Mouse (Mus musculus) hindbrain, embryonic 14.5 days (tissue): Measurements from ENCODE around the gene Casq1. TPM values are rescaled to one million over a fixed set of nuclear protein-coding genes. Genes with fewer than 3 reads are reported as not detected.

Experiments used
- ATAC-seq: fragments of 200-750 bp; cut with Nextera tagmentation; 2 replicates; pipeline ENCODE4 v1.8.0; 2017; ENCODE audit warnings: moderate number of reproducible peaks, mild to moderate bottlenecking, moderate TSS enrichment, moderate library complexity; ENCODE audit not compliant: low FRiP score
- DNase-seq: peaks from one replicate; pipeline ENCODE4 v3.0.0-alpha.2; 2015; ENCODE audit warnings: low spot score
- H3K27ac ChIP-seq: fragments of 300-500 bp; sonication (generic); 2 replicates; pipeline ENCODE4 v1.5.1; 2014; ENCODE audit warnings: mild to moderate bottlenecking, moderate library complexity
- H3K27me3 ChIP-seq: fragments of 300-500 bp; sonication (generic); 2 replicates; pipeline ENCODE4 v1.6.1; 2014; ENCODE audit warnings: mild to moderate bottlenecking, low read length, mixed read lengths; ENCODE audit not compliant: control insufficient read depth, insufficient read depth
- H3K36me3 ChIP-seq: fragments of 300-500 bp; sonication (generic); replicated peaks from 2 replicates; pipeline ENCODE4 v1.6.1; 2014; ENCODE audit not compliant: control insufficient read depth, insufficient read depth
- H3K4me1 ChIP-seq: fragments of 300-500 bp; sonication (generic); replicated peaks from 2 replicates; pipeline ENCODE4 v1.6.1; 2014; ENCODE audit warnings: antibody characterized with exemption, low read length, mixed read lengths; ENCODE audit not compliant: control insufficient read depth, insufficient read depth
- H3K4me2 ChIP-seq: fragments of 300-500 bp; sonication (generic); replicated peaks from 2 replicates; pipeline ENCODE4 v1.6.1; 2014; ENCODE audit warnings: mild to moderate bottlenecking, moderate library complexity
- H3K4me3 ChIP-seq: fragments of 300-500 bp; sonication (generic); replicated peaks from 2 replicates; pipeline ENCODE4 v1.5.1; 2014; ENCODE audit warnings: mild to moderate bottlenecking, low read length
- H3K9ac ChIP-seq: fragments of 300-500 bp; sonication (generic); 2 replicates; pipeline ENCODE4 v1.6.1; 2014
- H3K9me3 ChIP-seq: fragments of 300-500 bp; sonication (generic); 2 replicates; pipeline ENCODE4 v1.6.1; 2016; ENCODE audit warnings: low read length; ENCODE audit not compliant: control insufficient read depth
- WGBS: fragments of 180-500 bp; shearing (Covaris S2); extraction: QIAGEN DNeasy Blood & Tissue Kit; methylation state at CpG from one replicate; pipeline ENCODE4 v1.1.7; 2014; 5-methylcytosine and 5-hydroxymethylcytosine counted together
- polyA plus RNA-seq: library from polyadenylated mRNA; unstranded; fragments of >200 nt; fragmentation: Nextera tagmentation; extraction: Ambion mirVana; gene quantifications from 2 replicates; pipeline ENCODE4 v1.2.1, GENCODE M21; 2014

The Casq1 gene
- polyA plus RNA-seq, 1 experiment from 2014 or later = 1.4 TPM

- no peak overlapping the region for H3K9ac ChIP-seq
- H3K27me3 ChIP-seq = no peaks in the 10 kb centered on the region
- no peaks in the 10 kb centered on the region for H3K9me3 ChIP-seq
- WGBS = 67% methylated on average over 5 of the region's 5 CpGs
- no peak overlapping the region for H3K4me2 ChIP-seq
- H3K4me1 ChIP-seq = no peaks in the 10 kb centered on the region
- H3K36me3 ChIP-seq = peaks cover 94% of the 10 kb centered on the region
- ATAC-seq (peak; percentile 27; the same call in 1 of the 2 replicates), DNase-seq (no peak)
- no peak overlapping the region for H3K27ac ChIP-seq
- no peak overlapping the region for H3K4me3 ChIP-seq
These were observed 46.5 kb downstream of the Casq1 start for GRCm38 (mm10) chr1:172173181-172173580.

DNA sequence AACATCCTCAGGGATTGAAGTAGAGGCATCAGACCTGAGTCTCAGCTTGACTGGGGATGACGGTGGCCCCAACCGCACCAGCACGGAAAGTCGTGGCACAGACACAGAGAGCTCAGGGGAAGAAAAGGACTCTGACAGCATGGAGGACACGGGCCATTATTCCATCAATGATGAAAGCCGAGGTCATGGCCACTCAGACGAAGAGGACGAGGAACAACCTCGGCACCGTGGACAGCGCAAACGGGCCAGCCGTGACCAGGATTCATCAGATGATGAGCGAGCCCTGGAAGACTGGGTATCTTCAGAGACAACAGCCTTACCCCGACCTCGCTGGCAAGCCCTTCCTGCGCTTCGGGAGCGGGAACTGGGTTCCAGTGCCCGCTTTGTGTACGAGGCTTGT is 47.3 kb downstream of the Casq1 start:
- H3K4me3 ChIP-seq = no peak overlapping the region
- no peaks in the 10 kb centered on the region for H3K27me3 ChIP-seq
- H3K4me1 ChIP-seq = no peaks in the 10 kb centered on the region
- no peak overlapping the region for H3K9ac ChIP-seq
- no peak overlapping the region for H3K27ac ChIP-seq
- H3K9me3 ChIP-seq = no peaks in the 10 kb centered on the region
- DNase-seq (no peak), ATAC-seq (no peak)
- WGBS = 88% methylated on average over 21 of the region's 21 CpGs
- peaks cover 94% of the 10 kb centered on the region for H3K36me3 ChIP-seq
- H3K4me2 ChIP-seq = no peak overlapping the region

- DNase-seq = no peak
- Histone ChIP-seq H3K9ac (no peak overlapping the region), H3K4me1 (no peaks in the 10 kb centered on the region), H3K27ac (no peak overlapping the region), H3K27me3 (no peaks in the 10 kb centered on the region), H3K9me3 (no peaks in the 10 kb centered on the region), H3K36me3 (peaks cover 94% of the 10 kb centered on the region), H3K4me2 (no peak overlapping the region), H3K4me3 (no peak overlapping the region)
- 96% methylated on average over 5 of the region's 5 CpGs for WGBS
- no peak for ATAC-seq
These were observed 49.9 kb downstream of the Casq1 start for GRCm38 (mm10) chr1:172169809-172170208.

DNA sequence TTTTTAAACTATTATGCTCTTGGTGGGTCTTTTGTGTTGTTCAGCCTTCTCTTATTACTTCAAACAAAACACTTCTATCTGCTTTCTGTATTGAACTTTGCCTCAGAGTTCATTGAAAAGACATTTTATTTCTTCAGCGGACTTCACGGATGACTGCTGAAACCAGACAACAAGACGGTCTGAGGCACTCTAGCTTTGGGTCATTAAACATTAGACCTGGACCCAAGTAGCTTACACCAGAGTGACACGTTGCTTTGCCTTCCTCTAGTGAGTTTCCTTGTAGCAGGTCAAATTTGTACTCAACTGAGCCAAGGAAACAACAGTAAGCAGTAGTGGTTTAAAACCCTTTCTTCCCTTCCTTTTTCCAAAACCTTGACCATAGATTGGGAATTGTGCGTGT is 51.8 kb downstream of the Casq1 start:
- Histone ChIP-seq H3K4me3 (no peak overlapping the region), H3K36me3 (peaks cover 75% of the 10 kb centered on the region), H3K9me3 (no peaks in the 10 kb centered on the region), H3K4me2 (no peak overlapping the region), H3K27me3 (no peaks in the 10 kb centered on the region), H3K27ac (no peak overlapping the region), H3K4me1 (no peaks in the 10 kb centered on the region), H3K9ac (no peak overlapping the region)
- DNase-seq (no peak), ATAC-seq (no peak)
- 76% methylated on average over 5 of the region's 5 CpGs for WGBS

DNA sequence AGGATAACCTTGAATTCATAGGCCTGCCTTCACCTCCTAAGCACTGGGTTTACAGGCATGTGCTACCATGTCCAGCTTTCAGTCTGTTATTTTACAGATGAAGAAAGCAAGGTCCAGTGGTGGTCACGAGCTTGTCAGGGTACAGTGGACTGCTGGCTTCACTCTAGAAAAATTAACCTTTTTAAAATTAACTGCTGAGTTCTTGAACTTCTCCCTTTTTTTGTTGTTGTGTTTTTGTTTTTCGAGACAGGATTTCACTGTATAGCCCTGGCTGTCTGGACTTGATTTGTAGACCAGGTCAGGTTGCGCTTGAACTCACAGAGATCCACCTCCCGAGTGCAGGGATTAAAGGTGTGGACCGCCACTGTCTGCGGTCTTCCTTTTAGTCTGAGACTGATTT is 56.7 kb downstream of the Casq1 start:
- WGBS = 89% methylated on average over 6 of the region's 6 CpGs
- Histone ChIP-seq H3K4me2 (no peak overlapping the region), H3K27ac (no peak overlapping the region), H3K4me1 (no peaks in the 10 kb centered on the region), H3K36me3 (peaks cover 34% of the 10 kb centered on the region), H3K27me3 (no peaks in the 10 kb centered on the region), H3K4me3 (no peak overlapping the region), H3K9me3 (no peaks in the 10 kb centered on the region), H3K9ac (no peak overlapping the region)
- ATAC-seq (no peak), DNase-seq (no peak)

- no peak overlapping the region for H3K9ac ChIP-seq
- peaks cover 24% of the 10 kb centered on the region for H3K36me3 ChIP-seq
- no peak overlapping the region for H3K4me3 ChIP-seq
- 92% methylated on average over 1 of the region's 1 CpGs for WGBS
- ATAC-seq (no peak), DNase-seq (peak; percentile 39)
- no peak overlapping the region for H3K4me2 ChIP-seq
- H3K27me3 ChIP-seq = no peaks in the 10 kb centered on the region
- H3K27ac ChIP-seq = no peak overlapping the region
- no peaks in the 10 kb centered on the region for H3K9me3 ChIP-seq
- no peaks in the 10 kb centered on the region for H3K4me1 ChIP-seq
These were observed 57.7 kb downstream of the Casq1 start for GRCm38 (mm10) chr1:172162009-172162408.

- Histone ChIP-seq H3K36me3 (peaks cover 23% of the 10 kb centered on the region), H3K4me3 (no peak overlapping the region), H3K4me2 (no peak overlapping the region), H3K27ac (no peak overlapping the region), H3K9ac (no peak overlapping the region), H3K9me3 (no peaks in the 10 kb centered on the region), H3K27me3 (no peaks in the 10 kb centered on the region), H3K4me1 (no peaks in the 10 kb centered on the region)
- ATAC-seq (no peak), DNase-seq (no peak)
These were observed 59.2 kb downstream of the Casq1 start for GRCm38 (mm10) chr1:172160508-172160907.

DNA sequence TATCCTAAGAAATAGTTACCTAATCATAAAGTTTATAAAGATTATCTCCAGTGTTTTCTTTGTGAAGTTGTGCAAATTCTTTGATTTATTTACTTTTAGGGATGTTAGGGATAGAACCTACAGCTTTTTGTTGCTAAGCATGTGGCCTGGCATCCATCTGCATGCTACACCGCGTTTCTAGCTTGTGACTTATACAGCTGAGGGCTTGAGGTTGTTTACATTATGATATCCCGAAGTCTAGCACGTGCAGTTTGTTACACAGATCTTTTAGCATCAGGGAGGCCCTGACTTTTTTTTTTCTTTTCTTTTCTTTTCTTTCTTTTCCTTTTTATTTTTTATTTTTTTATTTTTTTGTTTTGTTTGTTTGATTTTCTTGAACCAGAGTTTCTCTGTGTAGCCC is 59.7 kb downstream of the Casq1 start:
- Histone ChIP-seq H3K9me3 (no peaks in the 10 kb centered on the region), H3K27me3 (no peaks in the 10 kb centered on the region), H3K9ac (no peak overlapping the region), H3K27ac (no peak overlapping the region), H3K4me2 (no peak overlapping the region), H3K36me3 (peaks cover 21% of the 10 kb centered on the region), H3K4me3 (no peak overlapping the region), H3K4me1 (no peaks in the 10 kb centered on the region)
- no peak for ATAC-seq
- no peak for DNase-seq
- 71% methylated on average over 4 of the region's 4 CpGs for WGBS

Other genes starting within 250 kb of the Casq1 start
- 48.9 and 49.5 TPM in 2 replicates for gene Vangl2, start 191.4 kb downstream of the Casq1 start, polyA plus RNA-seq
- 2.7 and 3.6 TPM in 2 replicates for gene Nhlh1, start 162.3 kb downstream of the Casq1 start, polyA plus RNA-seq
- gene Copa, start 137.3 kb downstream of the Casq1 start, polyA plus RNA-seq = 161 and 193 TPM in 2 replicates
- gene Ncstn, start 137.1 kb downstream of the Casq1 start, polyA plus RNA-seq = 106 and 111 TPM in 2 replicates
- gene Pex19, start 93.1 kb downstream of the Casq1 start, polyA plus RNA-seq = 150 and 153 TPM in 2 replicates
- gene Dcaf8, start 71.8 kb downstream of the Casq1 start, polyA plus RNA-seq = 70.1 and 71.7 TPM in 2 replicates
- 363 and 428 TPM in 2 replicates for gene Pea15a, start 13.1 kb downstream of the Casq1 start, polyA plus RNA-seq
- gene Atp1a4, start 38.5 kb upstream of the Casq1 start, polyA plus RNA-seq = 0.15 TPM in 1 of 2 replicates, not detected in the other
- 64.7 and 69.0 TPM in 2 replicates for gene Igsf8, start 41.8 kb upstream of the Casq1 start, polyA plus RNA-seq
- gene Atp1a2, start 78.2 kb upstream of the Casq1 start, polyA plus RNA-seq = 27.9 and 29.5 TPM in 2 replicates
- 1.7 and 2.1 TPM in 2 replicates for gene Kcnj9, start 109.5 kb upstream of the Casq1 start, polyA plus RNA-seq
- gene Kcnj10, start 121.3 kb upstream of the Casq1 start, polyA plus RNA-seq = 2.8 and 3.5 TPM in 2 replicates
- gene Pigm, start 156.7 kb upstream of the Casq1 start, polyA plus RNA-seq = 5.6 and 5.9 TPM in 2 replicates